Mouse (Mus musculus) spleen, adult 2 months (tissue): ENCODE measurements around the gene Actl11.

Experiments
- CTCF ChIP-seq: fragments of 200-500 bp; IDR thresholded peaks from 2 replicates; pipeline ENCODE4 v1.5.1; 2011; ENCODE audit warnings: mild to moderate bottlenecking, inconsistent platforms; ENCODE audit not compliant: insufficient read depth, insufficient read length, insufficient replicate concordance; ENCODE audit errors: extremely low read depth
- POLR2A ChIP-seq: fragments of 200-500 bp; IDR thresholded peaks from 2 replicates; pipeline ENCODE4 v1.6.1; 2011; ENCODE audit warnings: low read depth, low read length, inconsistent platforms

DNA sequence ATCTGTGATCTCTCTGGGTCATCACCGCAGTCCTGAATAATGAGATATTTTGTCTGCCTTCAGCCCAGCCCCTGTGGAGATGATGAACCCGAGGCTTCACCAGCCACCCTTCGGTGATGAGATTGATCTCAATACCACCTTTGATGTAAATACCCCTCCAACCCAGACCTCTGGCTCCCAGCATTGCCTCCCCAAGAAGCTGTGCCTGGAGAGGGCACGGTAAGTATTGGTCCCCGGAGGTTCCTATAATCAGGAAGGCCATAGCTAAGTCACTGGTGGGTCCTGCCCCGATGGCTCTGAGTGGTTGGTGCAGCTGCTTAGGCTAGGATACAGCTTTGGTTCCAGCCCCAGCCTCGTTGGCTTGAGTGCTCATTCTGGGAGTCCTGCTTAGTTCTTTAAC, 40.3 kb downstream of the Actl11 start:
- TF ChIP-seq CTCF (no peak), POLR2A (no peak)
